8 mouse cellular contexts compared by ENCODE assay signal in genomic region chr6:98949703-98950191, GRCm38 (mm10).
DNase-seq lines count a peak whose midpoint lies in the region; ATAC-seq lines count a peak whose summit lies in the region.

No protein-coding gene starts in this region.

- H3K9me3 ChIP-seq in forebrain, embryonic 14.5 days (replicated peaks; ENCODE audit: control insufficient read depth, low read length), result no peaks in the 10 kb centered on the region
- no peaks in the 10 kb centered on the region for H3K9me3 ChIP-seq in forebrain, embryonic 13.5 days (replicated peaks)
- H3K9me3 ChIP-seq in embryonic facial prominence, embryonic 14.5 days (ENCODE audit: control insufficient read depth, low read length), result no peaks in the 10 kb centered on the region
- no peaks in the 10 kb centered on the region for H3K9me3 ChIP-seq in intestine, embryonic 14.5 days (ENCODE audit: control insufficient read depth, low read length)
- H3K9me3 ChIP-seq in stomach, embryonic 16.5 days (replicated peaks; ENCODE audit: control insufficient read depth, low read length), result no peaks in the 10 kb centered on the region

- H3K4me2 ChIP-seq in forebrain, embryonic 14.5 days (ENCODE audit: low read length), result no peak overlapping the region
- H3K4me2 ChIP-seq in forebrain, embryonic 13.5 days, result no peak overlapping the region
- peak overlapping the region; percentile 7 for H3K4me2 ChIP-seq in embryonic facial prominence, embryonic 14.5 days (ENCODE audit: low read depth, low read length)
- peak overlapping the region; percentile 18 for H3K4me2 ChIP-seq in intestine, embryonic 14.5 days (ENCODE audit: low read length)
- peak overlapping the region; percentile 3 for H3K4me2 ChIP-seq in stomach, embryonic 16.5 days (ENCODE audit: low read depth, low read length)

- 21% methylated on average over 6 of the region's 6 CpGs for whole genome bisulfite sequencing in forebrain, embryonic 14.5 days
- WGBS in forebrain, embryonic 13.5 days, result 18% methylated on average over 6 of the region's 6 CpGs
- WGBS in embryonic facial prominence, embryonic 14.5 days, result 13% methylated on average over 6 of the region's 6 CpGs
- WGBS in intestine, embryonic 14.5 days, result 13% methylated on average over 6 of the region's 6 CpGs
- 14% methylated on average over 6 of the region's 6 CpGs for WGBS in stomach, embryonic 16.5 days

- H3K4me1 ChIP-seq in forebrain, embryonic 14.5 days (ENCODE audit: control insufficient read depth, insufficient read depth, low read length), result peaks cover 31% of the 10 kb centered on the region
- peaks cover 36% of the 10 kb centered on the region for H3K4me1 ChIP-seq in forebrain, embryonic 13.5 days
- H3K4me1 ChIP-seq in embryonic facial prominence, embryonic 14.5 days (ENCODE audit: control insufficient read depth, insufficient read depth, low read length), result peaks cover 51% of the 10 kb centered on the region
- H3K4me1 ChIP-seq in intestine, embryonic 14.5 days (replicated peaks; ENCODE audit: control insufficient read depth, insufficient read depth, low read length), result peaks cover 36% of the 10 kb centered on the region
- H3K4me1 ChIP-seq in stomach, embryonic 16.5 days (ENCODE audit: control insufficient read depth, insufficient read depth, low read length), result peaks cover 48% of the 10 kb centered on the region

- no peak overlapping the region for H3K9ac ChIP-seq in forebrain, embryonic 14.5 days (ENCODE audit: low read length)
- H3K9ac ChIP-seq in forebrain, embryonic 13.5 days, result no peak overlapping the region
- H3K9ac ChIP-seq in embryonic facial prominence, embryonic 14.5 days (ENCODE audit: low read depth, low read length), result no peak overlapping the region
- peak overlapping the region; percentile 23; the same call in 1 of the 2 replicates for H3K9ac ChIP-seq in intestine, embryonic 14.5 days (ENCODE audit: low read length)
- peak overlapping the region; percentile 50 for H3K9ac ChIP-seq in stomach, embryonic 16.5 days (ENCODE audit: low read length)

- H3K27ac ChIP-seq in forebrain, embryonic 14.5 days (ENCODE audit: low read depth, low read length), result no peak overlapping the region
- no peak overlapping the region for H3K27ac ChIP-seq in forebrain, embryonic 13.5 days
- peak overlapping the region; percentile 92 for H3K27ac ChIP-seq in embryonic facial prominence, embryonic 14.5 days (replicated peaks; ENCODE audit: low read depth, low read length)
- peak overlapping the region; percentile 91 for H3K27ac ChIP-seq in intestine, embryonic 14.5 days (ENCODE audit: low read depth)
- peak overlapping the region; percentile 91 for H3K27ac ChIP-seq in stomach, embryonic 16.5 days (ENCODE audit: low read length)

- peak; percentile 24 for DNase-seq in forebrain, embryonic 14.5 days (ENCODE audit: low spot score)
- peak; percentile 78 for DNase-seq in embryonic facial prominence, embryonic 14.5 days (ENCODE audit: low spot score)
- DNase-seq in intestine, embryonic 14.5 days (ENCODE audit: low spot score), result no peak
- DNase-seq in lung, adult 18-20 months, result peak; percentile 67 to 80
- DNase-seq in layer of hippocampus, adult 11-12 months (ENCODE audit: low spot score), result no peak
- DNase-seq in layer of hippocampus, adult 18-20 months (ENCODE audit: low spot score in 2 of 2), result no peak

- ATAC-seq in forebrain, embryonic 14.5 days, result no peak
- no peak for ATAC-seq in forebrain, embryonic 13.5 days
- ATAC-seq in embryonic facial prominence, embryonic 14.5 days (ENCODE audit: low read depth), result peak; percentile 75
- peak; percentile 89 for ATAC-seq in intestine, embryonic 14.5 days (replicated peaks; ENCODE audit: low FRiP score, low TSS enrichment, low read depth)
- peak; percentile 89 for ATAC-seq in stomach, embryonic 16.5 days (ENCODE audit: insufficient read depth, low FRiP score)

- no peaks in the 10 kb centered on the region for H3K36me3 ChIP-seq in forebrain, embryonic 14.5 days (ENCODE audit: control insufficient read depth, insufficient read depth, low read length)
- peaks cover 12% of the 10 kb centered on the region; the same call in 1 of the 2 replicates for H3K36me3 ChIP-seq in forebrain, embryonic 13.5 days (ENCODE audit: poor library complexity, severe bottlenecking)
- peaks cover 14% of the 10 kb centered on the region for H3K36me3 ChIP-seq in embryonic facial prominence, embryonic 14.5 days (ENCODE audit: control insufficient read depth, insufficient read depth, low read length)
- H3K36me3 ChIP-seq in intestine, embryonic 14.5 days (ENCODE audit: control insufficient read depth, insufficient read depth, low read length), result peaks cover 44% of the 10 kb centered on the region
- H3K36me3 ChIP-seq in stomach, embryonic 16.5 days (ENCODE audit: control insufficient read depth, insufficient read depth, low read length), result 0 out of 2 replicates have a peak, but pooled peaks cover 3% of the 10 kb centered on the region

- H3K27me3 ChIP-seq in forebrain, embryonic 14.5 days (replicated peaks; ENCODE audit: control insufficient read depth, insufficient read depth, low read length), result no peaks in the 10 kb centered on the region
- peaks cover 22% of the 10 kb centered on the region for H3K27me3 ChIP-seq in forebrain, embryonic 13.5 days
- no peaks in the 10 kb centered on the region for H3K27me3 ChIP-seq in embryonic facial prominence, embryonic 14.5 days (replicated peaks; ENCODE audit: control insufficient read depth, insufficient read depth, low read length)
- H3K27me3 ChIP-seq in intestine, embryonic 14.5 days (replicated peaks; ENCODE audit: control insufficient read depth, insufficient read depth, low read length), result no peaks in the 10 kb centered on the region
- no peaks in the 10 kb centered on the region for H3K27me3 ChIP-seq in stomach, embryonic 16.5 days (ENCODE audit: control insufficient read depth, insufficient read depth, low read length)

- no peak overlapping the region for H3K4me3 ChIP-seq in forebrain, embryonic 14.5 days (ENCODE audit: low read depth, low read length)
- H3K4me3 ChIP-seq in forebrain, embryonic 13.5 days, result no peak overlapping the region
- H3K4me3 ChIP-seq in embryonic facial prominence, embryonic 14.5 days (ENCODE audit: low read depth, low read length), result no peak overlapping the region
- no peak overlapping the region for H3K4me3 ChIP-seq in intestine, embryonic 14.5 days (ENCODE audit: low read depth, low read length)
- no peak overlapping the region for H3K4me3 ChIP-seq in stomach, embryonic 16.5 days (replicated peaks; ENCODE audit: low read length)

Comparison
In these comparisons a context has a peak if more than half of its experiments do, and no peak if none do; other contexts are left out.
1. ATAC-seq: peak in embryonic facial prominence, embryonic 14.5 days (single experiment), intestine, embryonic 14.5 days (single experiment) and stomach, embryonic 16.5 days (single experiment); none in forebrain, embryonic 14.5 days (single experiment) and forebrain, embryonic 13.5 days (single experiment).
2. DNase-seq: peak in forebrain, embryonic 14.5 days (single experiment), embryonic facial prominence, embryonic 14.5 days (single experiment) and lung, adult 18-20 months (2 of 2); none in intestine, embryonic 14.5 days (single experiment), layer of hippocampus, adult 11-12 months (single experiment) and layer of hippocampus, adult 18-20 months (0 of 2).
3. H3K27ac ChIP-seq: peak in embryonic facial prominence, embryonic 14.5 days (single experiment), intestine, embryonic 14.5 days (single experiment) and stomach, embryonic 16.5 days (single experiment); none in forebrain, embryonic 14.5 days (single experiment) and forebrain, embryonic 13.5 days (single experiment).
4. H3K4me2 ChIP-seq: peak in embryonic facial prominence, embryonic 14.5 days (single experiment), intestine, embryonic 14.5 days (single experiment) and stomach, embryonic 16.5 days (single experiment); none in forebrain, embryonic 14.5 days (single experiment) and forebrain, embryonic 13.5 days (single experiment).
5. H3K9ac ChIP-seq: peak in intestine, embryonic 14.5 days (single experiment) and stomach, embryonic 16.5 days (single experiment); none in forebrain, embryonic 14.5 days (single experiment), forebrain, embryonic 13.5 days (single experiment) and embryonic facial prominence, embryonic 14.5 days (single experiment).